Mouse (Mus musculus): Measurements from ENCODE around the gene 9130008F23Rik.
A peak's percentile ranks its signal among the peaks of the same experiment; 100 is the strongest.

DNA sequence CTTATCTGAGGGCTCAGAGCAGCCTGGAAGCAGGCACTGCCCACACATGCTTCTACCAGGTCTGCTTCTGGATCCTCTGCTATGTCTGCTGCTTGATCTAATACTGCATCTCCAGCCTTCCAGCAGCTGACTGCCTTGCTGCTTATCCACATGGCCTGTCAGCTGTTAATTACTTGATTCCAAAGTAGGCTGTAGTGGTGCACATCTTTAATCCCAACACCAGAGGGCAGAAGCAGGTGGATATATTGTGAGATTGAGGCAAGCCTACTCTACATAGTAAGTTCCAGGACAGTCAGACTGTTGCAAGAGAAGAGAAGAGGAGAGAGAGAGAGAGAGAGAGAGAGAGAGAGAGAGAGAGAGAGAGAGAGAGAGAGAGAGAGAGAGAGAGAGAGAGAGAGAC, 43.1 kb downstream of the 9130008F23Rik start:
- TF ChIP-seq CTCF (conservative IDR thresholded peaks at IDR 0.05; ENCODE audit: insufficient read depth, insufficient read length, low read depth, low read length) (0 out of 2 replicates have a peak, but pooled peaks have one; percentile 33), POLR2A (IDR thresholded peaks at IDR 0.05; ENCODE audit: low read depth, low read length) (no peak)
